Mouse (Mus musculus) B cell, adult 2 months (primary cell): ENCODE measurements at regions not wholly inside any gene's neighbourhood (a gene's known extent, or its start where the extent isn't known, plus 50 kb on each side); places are given as distances from the start of the nearest gene placed in this dataset.

ENCODE experiments used
- DNase-seq, 2 experiments: peaks; one replicate each; pipeline ENCODE4 v3.0.0; 2022

DNA sequence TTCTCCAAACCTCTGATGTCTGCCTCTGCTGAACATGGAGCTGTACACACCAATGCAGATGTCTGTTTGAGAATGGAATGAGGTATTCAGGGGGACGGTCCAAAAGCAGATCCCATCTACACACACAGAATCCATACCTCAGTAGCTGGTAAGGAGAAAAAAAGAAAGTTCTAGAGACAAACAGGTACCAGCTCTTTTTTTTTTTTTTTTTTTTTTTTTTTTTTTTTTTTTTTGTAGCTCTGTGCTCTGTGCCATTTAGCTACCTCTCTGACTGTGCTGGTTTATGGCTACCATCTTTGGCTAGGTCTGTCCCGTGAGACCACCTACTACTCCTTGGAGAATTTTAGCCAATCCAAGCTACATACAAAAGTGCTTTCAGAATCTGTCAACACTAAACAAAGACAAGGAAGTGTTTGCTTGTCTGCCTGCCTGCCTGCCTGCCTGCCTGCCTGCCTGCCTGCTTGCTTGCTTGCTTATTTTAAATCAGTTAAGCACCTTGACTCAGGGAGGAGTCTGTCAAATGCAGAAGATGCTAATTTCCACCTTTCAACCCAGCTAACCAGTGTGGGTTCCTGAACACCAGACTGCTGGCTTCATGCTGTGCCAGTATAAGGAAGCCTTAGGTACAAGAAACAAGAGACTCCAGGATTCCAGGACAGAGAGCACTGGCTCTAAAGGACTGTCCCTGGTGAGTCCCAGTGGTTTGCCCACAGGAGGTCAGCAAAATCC, 190.0 kb upstream of the Cdh5 start:
- DNase-seq: no peak

GRCm38 (mm10) chr8:103912983-103913926, 188.2 kb upstream of the Cdh5 start:
- no peak for DNase-seq

- DNase-seq: no peak
Observed at GRCm38 (mm10) chr8:103913927-103914640, 187.3 kb upstream of the Cdh5 start.

DNA sequence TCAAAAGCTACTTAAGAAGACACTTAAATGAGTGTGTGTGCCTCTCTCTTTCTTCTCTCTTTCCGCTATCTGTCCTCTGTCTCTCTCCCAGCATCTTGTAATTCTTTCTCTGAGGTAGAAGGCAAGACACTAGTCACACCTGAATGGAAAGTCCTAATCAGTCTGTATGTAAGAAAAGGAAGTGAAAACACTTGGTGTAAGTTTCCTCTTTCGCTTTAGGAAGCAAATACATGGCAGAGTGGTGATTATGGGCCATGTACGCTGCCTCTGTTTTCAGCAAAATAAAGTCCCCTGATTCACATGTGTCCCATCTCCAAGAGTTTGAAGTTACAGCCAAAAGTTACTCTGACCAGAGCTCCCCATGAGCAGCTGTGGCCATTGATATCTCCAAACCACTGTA, 182.1 kb upstream of the Cdh5 start:
- DNase-seq: no peak

DNA sequence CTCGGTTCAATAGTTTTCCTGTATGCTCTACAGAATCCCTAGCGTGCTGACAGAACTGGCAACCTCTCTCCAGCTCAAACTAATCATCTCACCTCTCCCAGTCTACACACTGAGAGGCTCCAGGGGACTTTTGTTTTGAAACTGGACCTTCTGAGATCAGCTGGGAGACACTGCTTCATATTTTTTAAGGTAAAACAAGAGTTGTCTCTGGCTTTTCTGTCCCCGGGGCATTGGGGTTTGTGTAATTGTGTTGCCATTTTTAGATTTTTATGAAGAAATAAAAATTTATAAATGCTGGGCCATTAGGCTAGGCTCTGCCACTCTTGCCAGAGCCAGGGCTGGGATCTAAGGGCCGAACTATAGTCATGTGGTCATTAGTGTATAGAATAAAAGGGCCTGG, 179.8 kb upstream of the Cdh5 start:
- no peak for DNase-seq

DNA sequence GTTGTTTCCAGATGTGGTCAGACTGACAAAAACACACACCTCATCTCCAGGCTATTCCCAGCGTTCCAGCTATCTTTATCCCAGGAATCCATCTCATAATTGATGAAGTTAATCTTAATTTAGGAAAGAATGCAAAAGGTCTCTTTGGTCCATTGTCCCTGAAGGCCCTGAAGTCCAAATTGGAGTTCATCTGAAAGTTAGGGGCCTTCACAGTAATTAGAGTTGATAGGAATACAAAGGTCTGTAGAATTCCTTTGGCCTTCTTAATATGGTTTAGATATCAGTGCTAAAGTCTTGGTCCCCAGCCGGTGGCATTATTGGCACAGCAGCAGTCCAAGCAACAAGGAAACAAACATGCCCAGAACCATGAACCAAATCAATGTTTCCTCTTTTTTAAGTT, 178.7 kb upstream of the Cdh5 start:
- no peak for DNase-seq

- no peak for DNase-seq
Observed at GRCm38 (mm10) chr8:103932681-103933080, 168.7 kb upstream of the Cdh5 start.

- no peak for DNase-seq
Observed at GRCm38 (mm10) chr8:103936491-103936890, 164.9 kb upstream of the Cdh5 start.

DNA sequence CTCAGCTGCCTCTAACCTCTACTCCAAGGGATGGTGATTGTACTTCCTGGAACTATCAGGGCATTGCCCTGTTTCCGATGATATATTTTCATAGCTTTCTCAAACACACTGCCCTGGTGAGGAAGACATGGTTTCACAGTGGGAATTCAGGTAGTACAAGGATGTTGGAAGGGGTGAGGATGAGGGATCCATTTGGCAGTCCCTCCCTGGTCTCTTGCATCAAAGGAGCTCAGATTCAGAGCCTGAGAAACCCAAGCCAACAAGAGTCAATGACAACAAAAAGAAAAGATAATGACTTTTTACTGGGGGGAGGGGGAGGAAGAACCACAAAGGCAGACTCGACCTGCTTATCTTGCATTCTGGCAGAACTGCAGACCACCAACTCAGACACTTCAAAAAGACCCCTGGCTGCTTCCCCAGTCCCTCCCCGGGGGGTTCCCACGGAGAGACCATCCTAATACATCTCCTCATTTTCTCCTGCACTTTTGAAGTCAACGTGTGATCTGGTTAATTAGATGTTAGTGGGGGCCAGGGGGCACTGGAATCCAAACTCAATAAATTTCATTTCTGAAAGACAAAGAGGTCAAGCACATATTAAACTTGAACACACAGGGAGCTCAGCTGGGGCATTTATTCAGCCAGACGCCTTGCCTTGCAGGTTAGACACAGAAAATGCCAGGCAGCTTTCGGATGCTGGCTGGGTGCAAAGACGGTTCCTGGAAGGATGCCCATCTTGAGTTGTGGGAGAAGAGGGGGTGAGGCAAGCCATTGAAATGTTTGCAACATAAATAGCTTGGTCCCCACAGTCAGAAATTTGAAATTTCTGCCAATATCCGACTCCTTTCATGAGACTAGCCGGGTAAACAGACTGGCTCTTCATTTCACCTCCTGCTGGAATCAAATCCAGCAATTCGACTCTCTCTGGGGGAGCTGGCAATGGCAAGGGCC, 162.9 kb upstream of the Cdh5 start:
- no peak for DNase-seq

GRCm38 (mm10) chr8:103940958-103941532, 160.4 kb upstream of the Cdh5 start:
- no peak for DNase-seq

GRCm38 (mm10) chr8:103948474-103948873, 153.0 kb upstream of the Cdh5 start:
- peak in 1 of 2 experiments; percentile 5 for DNase-seq

DNA sequence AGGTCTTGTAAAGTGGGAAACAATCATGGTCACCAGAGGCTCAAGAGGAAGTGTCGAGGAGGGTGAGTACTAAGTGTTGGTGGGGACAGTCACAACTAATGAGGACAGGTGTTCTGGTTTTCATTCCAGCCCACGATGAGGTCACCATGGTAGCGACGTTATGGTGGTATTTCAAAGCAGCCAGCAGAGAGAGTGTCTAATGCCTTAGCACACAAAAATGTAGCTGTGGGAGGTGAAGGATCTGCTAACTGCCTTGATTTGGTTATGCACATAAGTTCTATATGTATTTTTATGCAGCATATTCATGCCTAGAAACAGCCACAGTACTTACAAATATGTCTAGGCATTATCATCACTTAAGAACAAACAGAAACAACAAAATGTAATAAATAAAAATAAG, 151.0 kb upstream of the Cdh5 start:
- no peak for DNase-seq

DNA sequence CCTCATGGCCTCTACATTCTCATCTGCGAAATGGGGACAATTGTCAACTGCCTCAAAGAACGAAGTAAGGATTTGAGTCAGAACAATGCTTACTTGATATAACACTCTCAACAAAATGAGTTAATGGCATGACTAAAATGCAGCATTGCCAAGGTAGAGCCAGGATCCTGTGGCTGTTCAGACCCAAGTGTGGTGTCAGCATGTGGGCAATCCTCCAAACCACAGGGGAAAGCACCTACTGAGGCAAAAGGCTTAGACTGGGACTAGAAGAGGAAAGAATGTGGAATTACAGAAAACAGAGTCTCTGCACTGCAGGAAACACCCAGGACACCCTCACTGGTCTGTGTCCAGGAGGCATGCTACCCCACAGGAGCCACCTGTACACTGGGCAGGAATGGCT, 147.8 kb upstream of the Cdh5 start:
- no peak for DNase-seq

- DNase-seq: no peak
Observed at GRCm38 (mm10) chr8:103955568-103956260, 145.7 kb upstream of the Cdh5 start.

DNA sequence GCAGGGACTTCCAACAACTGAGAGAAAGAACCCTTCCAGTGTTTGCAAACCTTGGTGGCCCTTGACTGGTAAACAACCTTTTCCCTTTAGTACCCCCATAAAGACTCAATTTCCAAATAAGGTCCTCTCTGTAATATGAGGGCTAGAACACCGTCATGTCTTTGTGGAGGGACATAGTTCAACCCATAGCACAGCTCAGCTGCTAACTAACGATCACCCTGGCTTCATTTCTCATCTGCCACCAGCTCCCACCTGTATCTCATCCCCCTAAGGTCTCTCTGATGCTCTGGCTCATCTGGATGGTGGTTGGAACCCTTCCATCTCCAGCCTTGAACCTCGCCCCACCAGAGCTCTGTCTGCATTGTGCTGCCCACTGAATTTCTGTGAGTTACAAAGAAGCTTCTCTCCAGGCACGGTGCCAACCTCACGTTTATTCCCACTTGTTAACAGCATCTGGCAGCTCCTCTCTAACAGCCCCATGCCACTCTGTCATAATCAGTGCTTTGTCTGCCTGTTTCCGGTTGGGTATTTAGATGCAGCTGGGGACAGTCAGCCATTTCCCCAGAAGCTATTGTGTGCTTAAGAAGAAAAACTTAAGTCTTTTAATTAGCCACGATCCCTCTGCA, 137.0 kb upstream of the Cdh5 start:
- no peak for DNase-seq

GRCm38 (mm10) chr8:103969929-103970328, 131.5 kb upstream of the Cdh5 start:
- no peak for DNase-seq

- no peak for DNase-seq
Observed at GRCm38 (mm10) chr8:103970511-103970910, 130.9 kb upstream of the Cdh5 start.

- DNase-seq: no peak
Observed at GRCm38 (mm10) chr8:103970966-103971365, 130.5 kb upstream of the Cdh5 start.

DNA sequence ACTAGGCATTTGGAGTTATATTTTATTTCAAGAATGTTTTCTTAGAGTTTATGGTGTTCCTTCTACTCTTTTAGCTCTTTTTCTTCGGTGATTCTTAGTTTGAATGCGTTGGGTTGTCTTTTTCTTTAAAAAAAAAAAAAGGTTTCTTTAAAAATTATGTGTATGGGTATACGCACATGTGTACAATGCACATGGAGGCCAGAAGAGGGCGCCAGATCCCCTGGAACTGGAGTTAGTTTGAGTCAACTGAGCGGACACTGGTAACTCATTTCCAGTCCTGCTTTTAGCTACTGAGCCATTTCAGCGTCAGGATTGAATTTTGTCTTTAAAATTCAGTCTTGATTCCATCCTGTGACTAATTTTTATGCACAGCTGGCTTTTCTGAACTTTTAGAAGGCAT, 124.9 kb upstream of the Cdh5 start:
- no peak for DNase-seq

DNA sequence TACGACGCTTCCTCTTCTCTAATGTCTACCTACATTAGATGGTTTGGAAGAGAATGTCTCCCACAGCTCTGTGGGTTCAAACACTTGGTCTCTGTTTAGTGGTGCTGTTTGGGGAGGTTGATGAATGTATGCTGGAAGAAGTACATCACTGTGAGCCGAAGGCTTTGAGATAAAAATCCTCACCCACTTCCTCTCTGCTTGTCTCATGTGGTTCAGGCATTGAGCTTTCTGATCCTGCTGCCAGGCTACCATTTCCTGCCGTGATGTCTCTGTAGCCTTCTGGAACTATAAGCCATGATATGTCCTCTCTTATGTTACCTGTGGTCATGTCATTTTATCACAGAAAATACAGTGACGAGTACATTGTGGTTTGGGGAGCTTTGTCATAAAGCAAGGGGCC, 122.5 kb upstream of the Cdh5 start:
- DNase-seq: no peak
